Mouse (Mus musculus) left cerebral cortex, adult 2 months (tissue): ENCODE results near the gene Scarb1. TPM values are rescaled to one million over a fixed set of nuclear protein-coding genes. Genes with fewer than 3 reads are reported as not detected.
A peak's percentile ranks its signal among the peaks of the same experiment; 100 is the strongest.

Experiments used
- DNase-seq, 2 experiments: peaks; one replicate each; pipeline ENCODE4 v3.0.0; 2021 to 2022; ENCODE audit warnings: low spot score in 2 of 2, mixed read lengths in 1 of 2; ENCODE audit errors: extremely low spot score in 1 of 2
- H3K27ac ChIP-seq: fragments of 200-600 bp; 2 replicates; pipeline ENCODE4 v1.8.1; 2022
- H3K4me3 ChIP-seq: fragments of 200-600 bp; 2 replicates; pipeline ENCODE4 v1.8.1; 2022
- CTCF ChIP-seq: fragments of 200-600 bp; IDR thresholded peaks from 2 replicates; pipeline ENCODE4 v1.8.1; 2022; ENCODE audit warnings: antibody characterized with exemption, mild to moderate bottlenecking, moderate library complexity
- intact Hi-C: fragments of 180-260 bp; cut with DNase I; formaldehyde crosslinking; loops from one replicate; pipeline ENCODE4 v1.15.1; 2025
- total RNA-seq, 2 experiments: library from RNA; stranded (reverse); gene quantifications; 2 replicates each; pipeline ENCODE4 v1.2.3; 2021

Scarb1 gene
- total RNA-seq, 2 experiments from 2014 or later: 24.4 to 29.6 TPM

- DNase-seq: no peak
- intact Hi-C loops: loop anchor here (5.0 kb wide), 1 partner anchor 47 kb away; no protein-coding TSS in a partner anchor
- TF ChIP-seq CTCF: no peak
- H3K27ac ChIP-seq: no peak overlapping the region
- no peak overlapping the region for H3K4me3 ChIP-seq
Observed at GRCm38 (mm10) chr5:125344296-125344695, 3.4 kb upstream of the Scarb1 start.

- intact Hi-C loops: loop anchor here (5.0 kb wide), 1 partner anchor 44 kb away; no protein-coding TSS in a partner anchor
- DNase-seq: no peak
- peak overlapping the region; percentile 82 for H3K27ac ChIP-seq
- TF ChIP-seq CTCF: no peak
- peak overlapping the region; percentile 73 for H3K4me3 ChIP-seq
Observed at GRCm38 (mm10) chr5:125341459-125342090, 681 bp upstream of the Scarb1 start.

GRCm38 (mm10) chr5:125339851-125340531 lies 903 bp downstream of the Scarb1 start:
- intact Hi-C loops: loop anchor here (5.0 kb wide), 1 partner anchor 43 kb away; no protein-coding TSS in a partner anchor
- H3K27ac ChIP-seq: peak overlapping the region; percentile 82
- no peak for TF ChIP-seq CTCF
- peak; percentile 36 to 61 for DNase-seq
- peak overlapping the region; percentile 73 for H3K4me3 ChIP-seq

- intact Hi-C loops: no loop called here
- no peak for TF ChIP-seq CTCF
- peak in 1 of 2 experiments; percentile 20 for DNase-seq
- H3K27ac ChIP-seq: peak overlapping the region; percentile 55; the same call in 1 of the 2 replicates
- H3K4me3 ChIP-seq: peak overlapping the region; percentile 73
Observed at GRCm38 (mm10) chr5:125339108-125339751, 1.7 kb downstream of the Scarb1 start.

GRCm38 (mm10) chr5:125337526-125337925 lies 3.4 kb downstream of the Scarb1 start:
- H3K4me3 ChIP-seq: no peak overlapping the region
- no peak for DNase-seq
- intact Hi-C loops: no loop called here
- TF ChIP-seq CTCF: no peak
- H3K27ac ChIP-seq: no peak overlapping the region

GRCm38 (mm10) chr5:125337012-125337411 lies 3.9 kb downstream of the Scarb1 start:
- Histone ChIP-seq H3K4me3 (no peak overlapping the region), H3K27ac (no peak overlapping the region)
- intact Hi-C loops: no loop called here
- DNase-seq: no peak
- no peak for TF ChIP-seq CTCF

GRCm38 (mm10) chr5:125333009-125333408 lies 7.9 kb downstream of the Scarb1 start:
- no peak for TF ChIP-seq CTCF
- DNase-seq: no peak
- intact Hi-C loops: no loop called here

GRCm38 (mm10) chr5:125332333-125332732 lies 8.6 kb downstream of the Scarb1 start:
- intact Hi-C loops: no loop called here
- no peak for DNase-seq
- H3K27ac ChIP-seq: no peak overlapping the region; the same call in 1 of the 2 replicates
- TF ChIP-seq CTCF: no peak
- H3K4me3 ChIP-seq: no peak overlapping the region

More at GRCm38 (mm10) chr5:125333009-125333408, 7.9 kb downstream of the Scarb1 start:
- Histone ChIP-seq H3K27ac (peak overlapping the region; percentile 36; the same call in 1 of the 2 replicates), H3K4me3 (no peak overlapping the region)

GRCm38 (mm10) chr5:125331811-125332210 lies 9.1 kb downstream of the Scarb1 start:
- TF ChIP-seq CTCF: no peak
- Histone ChIP-seq H3K4me3 (no peak overlapping the region), H3K27ac (peak overlapping the region; percentile 44)
- intact Hi-C loops: no loop called here
- DNase-seq: no peak

GRCm38 (mm10) chr5:125331094-125331493 lies 9.8 kb downstream of the Scarb1 start:
- no peak overlapping the region for H3K4me3 ChIP-seq
- H3K27ac ChIP-seq: peak overlapping the region; percentile 44
- intact Hi-C loops: no loop called here
- no peak for TF ChIP-seq CTCF
- DNase-seq: no peak

GRCm38 (mm10) chr5:125330656-125331055 lies 10.2 kb downstream of the Scarb1 start:
- TF ChIP-seq CTCF: no peak
- DNase-seq: no peak
- Histone ChIP-seq H3K27ac (no peak overlapping the region), H3K4me3 (no peak overlapping the region)
- intact Hi-C loops: no loop called here

- Histone ChIP-seq H3K27ac (no peak overlapping the region), H3K4me3 (no peak overlapping the region)
- intact Hi-C loops: no loop called here
- DNase-seq: no peak
- TF ChIP-seq CTCF: no peak
Observed at GRCm38 (mm10) chr5:125330191-125330590, 10.7 kb downstream of the Scarb1 start.
